Mouse (Mus musculus) CH12.LX (cell line): ENCODE measurements at regions not wholly inside any gene's neighbourhood (a gene's known extent, or its start where the extent isn't known, plus 50 kb on each side); places are given as distances from the start of the nearest gene placed in this dataset.

Source experiments
- DNase-seq: peaks from one replicate; pipeline ENCODE4 v3.0.0-alpha.2; 2013; ENCODE audit errors: extremely low read depth
- H3K27ac ChIP-seq: 2 replicates; pipeline ENCODE4 v1.5.1; 2012; ENCODE audit warnings: low read depth, mild to moderate bottlenecking, control low read depth, moderate library complexity; ENCODE audit not compliant: insufficient read depth
- H3K27me3 ChIP-seq: replicated peaks from 2 replicates; pipeline ENCODE3; 2012; ENCODE audit warnings: inconsistent platforms
- H3K36me3 ChIP-seq, 2 experiments: replicated peaks in 1 of 2; 2 replicates each; pipeline versions ENCODE3 to v1.6.1; 2012; ENCODE audit warnings: inconsistent platforms in 1 of 2, low read length in 1 of 2, mild to moderate bottlenecking in 1 of 2, mixed read lengths in 1 of 2, moderate library complexity in 1 of 2; ENCODE audit not compliant: control insufficient read depth in 1 of 2, insufficient read depth in 1 of 2
- H3K4me1 ChIP-seq, 2 experiments: 2 replicates each; pipeline ENCODE4 v1.6.1; 2012; ENCODE audit warnings: inconsistent platforms in 1 of 2, moderate library complexity in 1 of 2; ENCODE audit not compliant: insufficient read depth in 2 of 2, control insufficient read depth in 1 of 2
- H3K4me2 ChIP-seq: 2 replicates; pipeline ENCODE4 v1.6.1; 2012; ENCODE audit warnings: low read depth, mild to moderate bottlenecking, control low read depth; ENCODE audit not compliant: poor library complexity, insufficient read depth, severe bottlenecking
- H3K4me3 ChIP-seq, 3 experiments: fragments of 150-350 bp in 1 of 3; sonication (generic) in 1 of 3; replicated peaks in 1 of 3; 2 replicates each; pipeline versions ENCODE3 to v1.5.1; 2011 to 2012; ENCODE audit warnings: low read depth in 2 of 3, low read length in 2 of 3, mild to moderate bottlenecking in 2 of 3, moderate library complexity in 2 of 3, control low read depth in 1 of 3, improper control_type of control experiment in 1 of 3, inconsistent platforms in 1 of 3, mixed read lengths in 1 of 3; ENCODE audit not compliant: poor library complexity in 1 of 3
- H3K79me2 ChIP-seq: replicated peaks from 2 replicates; pipeline ENCODE4 v1.6.1; 2012; ENCODE audit warnings: mild to moderate bottlenecking, moderate library complexity; ENCODE audit not compliant: control insufficient read depth, poor library complexity, insufficient read depth, severe bottlenecking; ENCODE audit errors: extremely low read depth
- H3K9ac ChIP-seq: 2 replicates; pipeline ENCODE4 v1.6.1; 2012; ENCODE audit warnings: low read depth, mild to moderate bottlenecking, control low read depth, moderate library complexity; ENCODE audit not compliant: insufficient read depth
- H3K9me3 ChIP-seq: replicated peaks from 2 replicates; pipeline ENCODE3; 2012; ENCODE audit warnings: low read length, inconsistent platforms, mixed read lengths
- CHD2 ChIP-seq: IDR thresholded peaks from 2 replicates; pipeline ENCODE4 v1.6.1; 2011; ENCODE audit warnings: low read length, improper control_type of control experiment
- E2F4 ChIP-seq: IDR thresholded peaks from 2 replicates; pipeline ENCODE4 v1.6.1; 2011; ENCODE audit warnings: low read depth, low read length, improper control_type of control experiment; ENCODE audit not compliant: insufficient replicate concordance
- ELF1 ChIP-seq: IDR thresholded peaks from 2 replicates; pipeline ENCODE4 v1.6.1; 2014; ENCODE audit warnings: low read depth, mild to moderate bottlenecking, inconsistent platforms, low read length, improper control_type of control experiment
- EP300 ChIP-seq: IDR thresholded peaks from 2 replicates; pipeline ENCODE4 v1.6.1; 2011; ENCODE audit warnings: low read length, improper control_type of control experiment
- GABPA ChIP-seq: IDR thresholded peaks from 2 replicates; pipeline ENCODE4 v1.6.1; 2012; ENCODE audit warnings: low read depth, low read length, improper control_type of control experiment, inconsistent platforms; ENCODE audit not compliant: insufficient replicate concordance
- HCFC1 ChIP-seq: IDR thresholded peaks from 2 replicates; pipeline ENCODE4 v1.6.1; 2012; ENCODE audit warnings: low read depth, mild to moderate bottlenecking, inconsistent platforms, low read length, improper control_type of control experiment
- JUN ChIP-seq: IDR thresholded peaks from 2 replicates; pipeline ENCODE4 v1.6.1; 2011; ENCODE audit warnings: low read depth, mild to moderate bottlenecking, low read length, improper control_type of control experiment, moderate library complexity; ENCODE audit not compliant: insufficient read depth
- JUND ChIP-seq: conservative IDR thresholded peaks from 2 replicates; pipeline ENCODE4 v1.6.1; 2011; ENCODE audit warnings: low read depth, low read length, improper control_type of control experiment
- MAFK ChIP-seq: IDR thresholded peaks from 2 replicates; pipeline ENCODE4 v1.6.1; 2011; ENCODE audit warnings: low read length, improper control_type of control experiment; ENCODE audit not compliant: insufficient replicate concordance
- MAZ ChIP-seq: IDR thresholded peaks from 2 replicates; pipeline ENCODE4 v1.6.1; 2012; ENCODE audit warnings: low read depth, mild to moderate bottlenecking, inconsistent platforms, low read length, improper control_type of control experiment, moderate library complexity
- MXI1 ChIP-seq: IDR thresholded peaks from 2 replicates; pipeline ENCODE4 v1.6.1; 2011; ENCODE audit warnings: mild to moderate bottlenecking, low read depth, low read length, improper control_type of control experiment
- MYC ChIP-seq: IDR thresholded peaks from 2 replicates; pipeline ENCODE4 v1.6.1; 2011; ENCODE audit warnings: low read depth, mild to moderate bottlenecking, improper control_type of control experiment, low read length
- NELFE ChIP-seq: IDR thresholded peaks from 2 replicates; pipeline ENCODE4 v1.6.1; 2011; ENCODE audit warnings: low read depth, low read length, improper control_type of control experiment
- NRF1 ChIP-seq: IDR thresholded peaks from 2 replicates; pipeline ENCODE4 v1.6.1; 2014; ENCODE audit warnings: low read depth, mild to moderate bottlenecking, inconsistent platforms, low read length, improper control_type of control experiment, moderate library complexity
- POLR2AphosphoS2 ChIP-seq: IDR thresholded peaks from 2 replicates; pipeline ENCODE4 v1.6.1; 2011; ENCODE audit warnings: low read depth, low read length, improper control_type of control experiment
- RAD21 ChIP-seq: IDR thresholded peaks from 2 replicates; pipeline ENCODE4 v1.6.1; 2011; ENCODE audit warnings: low read depth, mild to moderate bottlenecking, low read length, improper control_type of control experiment, moderate library complexity
- TBP ChIP-seq: conservative IDR thresholded peaks from 2 replicates; pipeline ENCODE4 v1.6.1; 2011; ENCODE audit warnings: low read depth, low read length, improper control_type of control experiment
- UBTF ChIP-seq: IDR thresholded peaks from 2 replicates; pipeline ENCODE4 v1.6.1; 2012; ENCODE audit warnings: low read depth, mild to moderate bottlenecking, inconsistent platforms, low read length, improper control_type of control experiment, moderate library complexity
- ZC3H11A ChIP-seq: IDR thresholded peaks from 2 replicates; pipeline ENCODE4 v1.6.1; 2012; ENCODE audit warnings: low read depth, mild to moderate bottlenecking, inconsistent platforms, low read length, improper control_type of control experiment
- ZKSCAN1 ChIP-seq: IDR thresholded peaks from 2 replicates; pipeline ENCODE4 v1.6.1; 2012; ENCODE audit warnings: low read depth, inconsistent platforms, low read length, improper control_type of control experiment, borderline replicate concordance
- dilution Hi-C: fragments of 300-500 bp; cut with MboI; formaldehyde crosslinking; loops from 2 replicates; pipeline ENCODE4 v1.14.3; 2020; ENCODE audit warnings: low sequenced_read_pairs; ENCODE audit not compliant: extremely low pct_unique_long_range_greater_than_20kb, extremely low pct_ligation_motif_present
- in situ Hi-C: fragments of 300-500 bp; cut with MboI; formaldehyde crosslinking; loops from 3 replicates; pipeline ENCODE4 v1.14.3; 2019; ENCODE audit warnings: low sequenced_read_pairs, low pct_ligation_motif_present, low pct_unique_long_range_greater_than_20kb, mixed read lengths

DNA sequence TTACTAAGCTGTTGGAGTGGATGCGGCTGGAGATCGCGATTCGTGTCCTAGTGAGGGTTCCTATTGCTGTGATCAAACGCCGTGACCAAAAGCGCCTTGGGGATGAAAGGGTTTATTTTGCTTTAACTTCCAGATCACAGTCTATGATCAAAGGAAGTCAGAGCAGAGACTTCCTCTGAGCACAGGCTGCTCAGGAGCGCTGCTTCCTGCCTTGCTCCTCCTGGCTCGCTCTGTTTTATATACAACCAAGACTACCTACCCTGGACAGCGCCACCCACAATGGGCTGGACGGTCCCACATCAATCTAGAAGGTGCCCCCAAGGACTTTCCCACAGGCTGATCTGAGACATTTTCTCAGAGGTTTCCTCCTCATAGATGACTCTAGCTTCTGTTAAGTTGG, 126.6 kb upstream of the Dlk1 start:
- Histone ChIP-seq H3K4me2 (no peak overlapping the region), H3K27ac (no peak overlapping the region), H3K9ac (no peak overlapping the region), H3K9me3 (peaks cover 3% of the 10 kb centered on the region), H3K79me2 (no peaks in the 10 kb centered on the region), H3K36me3 (no peaks in the 10 kb centered on the region), H3K4me3 (no peak overlapping the region), H3K27me3 (no peaks in the 10 kb centered on the region), H3K4me1 (no peaks in the 10 kb centered on the region)
- no peak for DNase-seq
- dilution Hi-C loops (no loop called here), in situ Hi-C loops (no loop called here)
- TF ChIP-seq ELF1 (no peak), TBP (no peak), EP300 (no peak), ZC3H11A (no peak), MXI1 (no peak)

DNA sequence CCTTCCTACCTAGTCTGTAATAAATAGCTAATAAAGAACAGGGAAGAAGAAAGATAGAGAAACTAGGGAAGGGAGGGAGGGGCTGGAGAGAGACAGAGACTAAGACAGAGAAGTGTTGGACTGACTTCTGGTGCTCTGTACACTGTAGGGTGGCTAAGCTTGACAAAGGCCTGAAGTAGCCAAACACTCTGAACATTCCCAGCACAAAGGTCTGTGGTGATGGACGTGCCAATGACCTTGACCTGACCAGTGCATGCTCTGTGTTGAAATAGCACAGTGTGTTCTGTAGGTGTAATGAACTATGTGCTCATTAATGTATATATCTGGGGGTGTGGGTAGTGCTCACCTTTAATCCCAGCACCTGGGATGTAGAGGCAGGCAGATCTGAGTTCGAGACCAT, 81.3 kb upstream of the Dlk1 start:
- dilution Hi-C loops (no loop called here), in situ Hi-C loops (no loop called here)
- Histone ChIP-seq H3K4me2 (no peak overlapping the region), H3K36me3 (no peaks in the 10 kb centered on the region), H3K27ac (no peak overlapping the region), H3K9me3 (peaks cover 60% of the 10 kb centered on the region), H3K4me3 (no peak overlapping the region), H3K79me2 (no peaks in the 10 kb centered on the region), H3K4me1 (no peaks in the 10 kb centered on the region), H3K27me3 (no peaks in the 10 kb centered on the region), H3K9ac (no peak overlapping the region)
- TF ChIP-seq ZKSCAN1: no peak
- TF ChIP-seq GABPA: no peak
- no peak for TF ChIP-seq MAFK
- TF ChIP-seq RAD21: no peak
- no peak for TF ChIP-seq MYC
- TF ChIP-seq HCFC1: no peak
- no peak for TF ChIP-seq JUN
- no peak for TF ChIP-seq E2F4
- no peak for TF ChIP-seq UBTF
- no peak for TF ChIP-seq POLR2AphosphoS2
- DNase-seq: no peak

DNA sequence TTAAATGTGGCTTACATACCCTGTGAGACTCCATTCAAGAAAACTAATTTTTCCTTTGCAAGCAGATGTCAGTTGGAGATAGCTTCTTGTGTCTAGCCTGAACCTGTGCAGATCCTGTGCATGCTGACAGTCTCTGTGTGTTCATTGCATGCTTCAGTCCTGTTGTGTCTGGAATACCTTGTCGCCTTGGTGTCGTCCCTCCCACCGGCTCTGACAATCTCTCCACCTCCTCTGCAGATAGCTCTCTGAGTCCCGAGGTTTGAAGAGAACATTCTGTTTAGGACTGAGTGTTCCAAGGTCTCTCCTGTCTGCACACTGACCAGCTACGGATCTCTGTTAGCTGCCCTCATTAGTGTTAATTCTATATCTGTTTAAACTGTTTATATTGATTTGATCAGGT, 66.8 kb upstream of the Dlk1 start:
- Histone ChIP-seq H3K27ac (no peak overlapping the region), H3K4me1 (no peaks in the 10 kb centered on the region), H3K4me2 (no peak overlapping the region), H3K36me3 (no peaks in the 10 kb centered on the region), H3K27me3 (no peaks in the 10 kb centered on the region), H3K79me2 (no peaks in the 10 kb centered on the region), H3K9me3 (peaks cover 42% of the 10 kb centered on the region), H3K4me3 (no peak overlapping the region), H3K9ac (no peak overlapping the region)
- in situ Hi-C loops (loop anchor here (25.0 kb wide), 1 partner anchor 323 kb away; the partner anchor contains the start of gene Begain), dilution Hi-C loops (no loop called here)
- no peak for TF ChIP-seq JUN
- no peak for TF ChIP-seq GABPA
- TF ChIP-seq MAZ: no peak
- TF ChIP-seq TBP: no peak
- no peak for TF ChIP-seq HCFC1
- TF ChIP-seq MAFK: no peak
- TF ChIP-seq JUND: no peak
- TF ChIP-seq UBTF: no peak
- no peak for TF ChIP-seq NELFE
- no peak for TF ChIP-seq ZKSCAN1
- TF ChIP-seq E2F4: no peak
- TF ChIP-seq MXI1: no peak
- TF ChIP-seq ZC3H11A: no peak
- no peak for TF ChIP-seq NRF1
- no peak for TF ChIP-seq CHD2
- DNase-seq: no peak
